Mouse (Mus musculus) olfactory bulb, adult 2 months (tissue): ENCODE results near the gene Atp1a2. TPM values are rescaled to one million over a fixed set of nuclear protein-coding genes. Genes with fewer than 3 reads are reported as not detected.

ENCODE experiments used
- H3K27ac ChIP-seq: fragments of 200-500 bp; 2 replicates; pipeline ENCODE4 v1.5.1; 2012; ENCODE audit warnings: low read depth, low read length; ENCODE audit not compliant: insufficient read depth
- H3K4me1 ChIP-seq: fragments of 200-500 bp; 2 replicates; pipeline ENCODE4 v1.6.1; 2012; ENCODE audit warnings: low read length; ENCODE audit not compliant: control insufficient read depth, insufficient read depth
- H3K4me3 ChIP-seq: fragments of 200-500 bp; 2 replicates; pipeline ENCODE4 v1.5.1; 2012; ENCODE audit warnings: mild to moderate bottlenecking, low read depth, low read length, moderate library complexity; ENCODE audit not compliant: insufficient read depth
- CTCF ChIP-seq: fragments of 200-500 bp; IDR thresholded peaks from 2 replicates; pipeline ENCODE4 v1.5.1; 2012; ENCODE audit warnings: low read depth, mild to moderate bottlenecking, low read length, moderate library complexity; ENCODE audit not compliant: insufficient read depth
- POLR2A ChIP-seq: fragments of 200-500 bp; IDR thresholded peaks from 2 replicates; pipeline ENCODE4 v1.6.1; 2012; ENCODE audit warnings: mild to moderate bottlenecking, low read depth, low read length, moderate library complexity; ENCODE audit not compliant: insufficient read depth
- WGBS: fragments of 180-500 bp; shearing (Covaris S2); methylation state at CpG from one replicate; pipeline ENCODE4 v1.1.7; 2018; 5-methylcytosine and 5-hydroxymethylcytosine counted together
- polyA plus RNA-seq: library from polyadenylated mRNA; stranded (reverse); fragments of >200 nt; gene quantifications from 2 replicates; pipeline ENCODE4 v1.2.4, GENCODE M21; 2012; ENCODE audit warnings: low replicate concordance; ENCODE audit not compliant: missing spikeins, insufficient read depth, insufficient read length

Gene Atp1a2
- polyA plus RNA-seq, 1 experiment: 130 TPM

DNA sequence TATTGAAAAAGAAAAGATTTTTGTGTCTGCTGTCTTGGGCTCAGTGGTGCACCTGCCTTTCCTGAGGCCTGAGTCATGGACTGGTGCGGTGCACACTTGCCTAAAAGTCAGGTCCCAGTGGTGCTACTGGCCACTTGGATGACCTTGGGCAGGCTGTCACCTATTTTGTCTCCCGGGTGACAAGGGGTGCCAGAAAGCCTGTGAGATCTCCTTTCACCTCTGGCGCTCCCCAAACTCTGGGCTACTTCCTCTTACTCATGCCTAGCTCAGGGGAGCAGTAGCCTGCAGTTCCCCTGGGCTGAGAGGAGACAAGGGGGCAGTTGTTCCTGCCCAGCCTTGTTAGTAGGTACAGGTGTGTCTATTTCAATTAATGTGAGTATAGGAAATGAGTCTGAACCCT is 4.4 kb upstream of the Atp1a2 start:
- Histone ChIP-seq H3K27ac (no peak overlapping the region), H3K4me3 (no peak overlapping the region), H3K4me1 (peaks cover 39% of the 10 kb centered on the region)
- TF ChIP-seq POLR2A: no peak
- TF ChIP-seq CTCF: no peak
- 75% methylated on average over 3 of the region's 3 CpGs for whole genome bisulfite sequencing

DNA sequence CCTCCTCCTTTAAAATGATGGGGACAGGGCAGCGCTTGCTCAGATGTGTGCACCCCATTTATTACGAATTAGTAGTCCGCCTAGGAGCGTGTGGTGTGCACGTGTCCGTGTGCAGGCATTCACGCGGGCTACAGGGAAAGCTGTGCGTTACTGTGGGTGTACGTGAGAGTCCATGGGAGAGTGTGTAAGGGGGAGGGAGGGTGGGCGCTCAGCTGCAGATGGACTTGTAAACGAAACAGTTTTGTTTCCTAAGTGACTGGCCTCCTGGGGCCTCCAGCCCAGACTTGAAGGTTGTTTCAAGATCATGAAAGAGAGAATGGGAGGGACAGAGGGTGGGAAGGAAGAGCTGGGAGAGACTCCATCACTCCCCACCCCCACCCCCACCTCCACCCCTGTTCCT is 3.3 kb upstream of the Atp1a2 start:
- Histone ChIP-seq H3K4me1 (peaks cover 41% of the 10 kb centered on the region), H3K4me3 (no peak overlapping the region), H3K27ac (peak overlapping the region; percentile 78)
- no peak for TF ChIP-seq POLR2A
- TF ChIP-seq CTCF: no peak
- 45% methylated on average over 12 of the region's 12 CpGs for WGBS

DNA sequence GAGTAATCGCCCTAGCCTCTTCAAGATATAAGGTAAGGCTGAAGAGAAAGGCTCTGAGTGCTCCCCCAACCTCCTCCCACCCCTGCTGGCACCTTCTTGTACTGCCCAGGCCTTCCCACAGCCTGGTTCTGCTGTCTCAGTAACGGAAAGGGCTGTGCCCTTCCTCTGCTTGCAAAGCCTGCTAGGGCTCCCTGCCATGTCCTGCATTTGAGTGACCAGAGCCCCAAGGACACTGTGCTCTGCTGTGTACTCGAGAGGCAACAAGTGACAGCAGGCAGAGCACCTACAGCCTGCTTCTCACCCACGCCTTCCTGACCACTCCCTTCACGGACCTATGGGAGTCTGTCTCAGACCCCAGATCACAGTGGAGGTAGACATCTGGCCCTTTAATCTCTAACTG is 2.4 kb upstream of the Atp1a2 start:
- Histone ChIP-seq H3K4me1 (peaks cover 47% of the 10 kb centered on the region), H3K27ac (peak overlapping the region; percentile 78)

DNA sequence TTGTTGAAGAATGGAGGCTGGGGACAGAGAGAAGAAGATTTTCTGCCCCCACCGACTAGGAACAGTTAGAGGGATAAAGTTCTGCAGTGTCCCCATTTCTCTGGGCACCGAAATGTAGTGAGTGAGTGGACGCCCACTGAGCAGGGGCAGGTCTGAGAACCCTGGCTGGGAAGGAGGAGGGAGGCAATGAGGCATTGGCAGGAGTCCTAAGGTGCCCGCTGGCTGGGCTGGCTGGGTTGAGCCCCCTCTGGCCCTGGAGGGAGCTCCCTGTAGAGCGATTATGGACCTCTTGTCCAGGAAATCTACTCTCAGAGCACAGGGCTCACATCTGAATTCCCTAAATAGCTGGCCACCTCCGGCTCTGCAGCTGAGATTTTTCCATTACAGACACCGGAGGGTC is 1.7 kb upstream of the Atp1a2 start:
- 51% methylated on average over 7 of the region's 7 CpGs for WGBS
- no peak for TF ChIP-seq CTCF
- TF ChIP-seq POLR2A: no peak
- H3K4me1 ChIP-seq: peaks cover 44% of the 10 kb centered on the region
- H3K27ac ChIP-seq: peak overlapping the region; percentile 78; the same call in 1 of the 2 replicates
- no peak overlapping the region for H3K4me3 ChIP-seq

More for the DNA sequence above, 2.4 kb upstream of the Atp1a2 start:
- H3K4me3 ChIP-seq: no peak overlapping the region
- 71% methylated on average over 5 of the region's 5 CpGs for WGBS
- TF ChIP-seq CTCF: no peak
- no peak for TF ChIP-seq POLR2A

DNA sequence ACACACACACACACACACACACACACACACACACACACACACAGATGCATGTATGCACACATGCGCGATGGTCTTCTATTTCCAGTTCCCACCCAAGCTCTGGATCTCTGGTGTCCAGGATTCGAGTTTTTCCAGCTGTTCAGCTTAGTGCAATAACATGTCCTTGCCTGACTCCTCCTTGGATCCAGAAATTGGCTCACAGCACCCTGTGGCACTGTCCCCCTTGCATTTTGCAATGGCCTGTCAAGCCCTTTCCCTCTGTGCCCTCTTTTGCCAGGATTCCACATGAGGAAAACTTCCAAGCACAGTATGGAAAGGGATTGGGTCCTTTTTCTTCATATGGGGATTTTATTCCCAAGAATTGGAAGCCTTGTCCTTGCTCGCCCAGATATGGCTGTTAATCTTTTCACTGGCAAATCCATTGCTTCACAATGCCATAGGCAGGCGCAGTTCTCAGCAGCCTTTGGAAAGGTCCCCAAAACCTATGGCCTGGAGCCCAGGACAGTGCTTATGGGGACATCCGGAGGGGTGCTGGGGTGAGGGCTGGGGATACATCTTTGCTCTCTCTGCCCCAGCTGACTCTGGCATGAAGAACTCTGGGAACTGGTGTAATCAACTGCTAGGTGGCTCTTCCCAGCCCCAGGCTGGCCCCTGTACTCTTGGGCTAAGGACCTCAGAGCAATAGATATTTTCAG is 901 bp downstream of the Atp1a2 start:
- Histone ChIP-seq H3K27ac (peak overlapping the region; percentile 81), H3K4me3 (peak overlapping the region; percentile 46), H3K4me1 (peaks cover 56% of the 10 kb centered on the region)
- 59% methylated on average over 6 of the region's 6 CpGs for WGBS
- TF ChIP-seq POLR2A (no peak), CTCF (no peak)

DNA sequence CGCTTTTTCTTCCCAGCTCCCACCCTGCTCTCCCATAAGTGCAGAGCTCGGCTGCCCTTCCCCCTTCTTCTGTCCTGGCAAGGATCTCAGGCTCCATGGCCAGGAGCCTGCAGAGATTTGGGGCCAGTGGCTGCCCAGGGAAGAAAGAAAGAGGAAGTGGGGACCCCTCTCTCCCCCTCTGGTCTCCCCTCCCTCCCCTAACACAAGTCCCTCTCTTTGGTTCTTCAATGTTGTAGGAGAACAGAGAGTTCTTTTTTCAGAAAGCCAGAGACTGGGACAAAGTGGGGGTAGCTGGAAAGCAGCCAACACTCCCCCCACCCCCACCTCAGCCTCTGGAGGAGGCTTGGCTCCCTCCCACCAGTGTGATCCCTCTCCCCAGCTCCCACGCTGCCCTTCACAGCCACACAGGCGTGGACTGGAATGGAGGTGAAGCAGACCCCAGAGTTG is 2.1 kb downstream of the Atp1a2 start:
- peak overlapping the region; percentile 81; the same call in 1 of the 2 replicates for H3K27ac ChIP-seq
- peak overlapping the region; percentile 46 for H3K4me3 ChIP-seq
- TF ChIP-seq POLR2A (no peak), CTCF (no peak)
- H3K4me1 ChIP-seq: peaks cover 51% of the 10 kb centered on the region
- WGBS: 54% methylated on average over 4 of the region's 4 CpGs

DNA sequence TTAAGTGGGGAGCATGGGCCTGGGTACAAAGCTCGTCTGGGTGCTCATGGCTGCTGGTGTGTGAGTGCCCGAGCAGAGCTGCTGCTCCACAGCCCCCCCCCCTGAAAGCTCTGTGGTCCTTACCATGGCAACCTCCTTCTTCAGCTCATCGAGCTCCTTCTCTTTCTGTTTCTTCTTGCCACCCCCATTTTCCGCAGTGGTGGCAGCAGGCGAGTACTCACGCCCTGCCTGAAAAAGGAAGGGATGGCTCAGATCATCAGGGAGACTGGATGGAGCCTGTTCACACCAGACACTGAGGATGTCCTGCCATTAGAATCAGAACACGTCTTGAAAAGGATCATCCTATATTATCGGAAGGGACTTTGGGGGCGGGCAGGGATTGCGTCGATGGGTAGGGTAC is 4.4 kb downstream of the Atp1a2 start:
- WGBS: 48% methylated on average over 11 of the region's 11 CpGs
- Histone ChIP-seq H3K27ac (peak overlapping the region; percentile 62), H3K4me3 (no peak overlapping the region), H3K4me1 (peaks cover 36% of the 10 kb centered on the region)
- TF ChIP-seq CTCF: no peak
- TF ChIP-seq POLR2A: no peak

DNA sequence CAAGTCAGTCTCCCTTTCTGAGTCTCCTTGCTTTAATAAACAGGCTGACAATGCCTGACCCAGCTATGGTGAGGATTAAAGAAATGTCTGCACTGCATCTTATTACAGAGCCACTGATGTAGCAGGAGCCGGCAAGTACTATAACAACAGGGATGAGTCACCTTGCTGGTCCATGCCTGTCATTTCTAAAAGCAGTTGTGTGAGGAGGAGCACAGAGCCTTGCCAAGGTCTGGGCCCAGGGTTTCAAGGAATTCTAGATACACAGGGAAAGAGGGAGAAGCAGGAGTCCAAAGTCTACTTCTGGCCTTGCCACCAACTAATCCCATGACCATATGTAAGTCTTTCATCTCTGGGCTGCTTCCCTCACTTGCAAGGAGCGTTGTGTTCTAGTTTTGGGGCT is 5.0 kb downstream of the Atp1a2 start:
- TF ChIP-seq CTCF (no peak), POLR2A (no peak)
- WGBS: 44% methylated on average over 2 of the region's 2 CpGs
- Histone ChIP-seq H3K27ac (peak overlapping the region; percentile 62), H3K4me3 (no peak overlapping the region), H3K4me1 (peaks cover 33% of the 10 kb centered on the region)

DNA sequence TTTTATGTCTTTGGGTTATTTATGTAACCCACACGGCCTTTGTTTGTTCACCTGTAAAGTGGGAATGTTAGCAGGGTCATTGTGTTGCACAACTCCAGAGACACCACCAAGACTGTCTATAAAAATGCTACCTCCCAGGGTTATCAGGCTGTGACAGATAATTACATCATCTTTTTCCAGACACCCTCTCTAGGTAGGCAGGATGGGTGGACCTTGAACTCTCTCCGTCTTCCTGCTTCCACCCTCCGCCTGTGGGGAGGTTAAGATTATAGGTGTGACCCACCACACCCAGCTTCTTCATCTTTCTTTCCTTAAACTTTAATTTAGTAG is 8.3 kb downstream of the Atp1a2 start:
- no peak for TF ChIP-seq POLR2A
- no peak for TF ChIP-seq CTCF
- no peak overlapping the region for H3K4me3 ChIP-seq
- 88% methylated on average over 3 of the region's 3 CpGs for WGBS
- peaks cover 36% of the 10 kb centered on the region for H3K4me1 ChIP-seq
- H3K27ac ChIP-seq: no peak overlapping the region
